Mouse (Mus musculus) lung, postnatal 0 days (tissue): ENCODE measurements around the gene Supt5.

Experiments used
- CTCF ChIP-seq: IDR thresholded peaks from 2 replicates; pipeline ENCODE4 v1.5.1; 2016; ENCODE audit warnings: antibody characterized with exemption, mild to moderate bottlenecking
- EP300 ChIP-seq: IDR thresholded peaks from 2 replicates; pipeline ENCODE4 v1.6.1; 2016; ENCODE audit warnings: antibody characterized with exemption, mild to moderate bottlenecking, control low read depth

DNA sequence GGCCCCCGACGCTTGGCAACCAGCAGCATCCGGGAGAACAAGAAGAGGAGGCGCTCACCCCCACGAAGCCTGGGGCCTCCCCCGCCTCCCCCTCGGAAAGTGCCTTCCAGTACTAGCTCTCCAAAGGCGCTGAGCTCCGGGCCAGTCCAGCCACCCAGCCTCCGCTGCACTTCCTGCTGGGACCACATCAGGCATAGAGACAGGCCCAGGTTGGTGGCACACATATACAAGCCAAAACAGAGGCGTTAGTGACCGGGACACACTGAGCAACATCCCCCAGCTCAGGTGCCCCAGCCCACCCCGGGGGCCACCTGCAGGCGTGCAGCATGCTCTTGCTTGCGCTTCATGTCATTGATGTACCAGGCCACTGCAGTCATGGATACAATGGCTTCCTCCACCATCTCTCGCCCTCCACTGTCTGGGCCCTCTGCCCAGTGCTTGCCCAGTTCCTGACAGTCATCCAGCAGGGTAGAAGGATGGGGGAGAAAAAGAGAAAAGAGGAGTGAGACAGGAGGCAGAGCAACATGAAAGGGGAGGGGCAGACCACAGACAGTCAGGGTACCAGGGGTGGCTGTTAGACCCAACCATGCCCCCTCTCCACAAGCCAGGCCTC, 29.2 kb upstream of the Supt5 start:
- no peak for TF ChIP-seq CTCF
- no peak for TF ChIP-seq EP300
